Mouse (Mus musculus): Measurements from ENCODE around the gene Gm2000. TPM values are rescaled to one million over a fixed set of nuclear protein-coding genes. Genes with fewer than 3 reads are reported as not detected.

The Gm2000 gene
- polyA plus RNA-seq, 1 experiment from 2014 or later, result 1,116 TPM

- no peak overlapping the region for H3K4me3 ChIP-seq (ENCODE audit: low read depth, low read length)
- 77% methylated on average over 4 of the region's 4 CpGs for WGBS
- H3K9me3 ChIP-seq (replicated peaks; ENCODE audit: control insufficient read depth, low read length), result no peaks in the 10 kb centered on the region
- no peak for ATAC-seq (replicated peaks; ENCODE audit: insufficient number of reproducible peaks, low FRiP score, low TSS enrichment, low read depth)
- no peak for DNase-seq (ENCODE audit: low spot score)
- no peaks in the 10 kb centered on the region for H3K36me3 ChIP-seq (replicated peaks; ENCODE audit: control insufficient read depth, insufficient read depth, low read depth, low read length)
- H3K27ac ChIP-seq (replicated peaks; ENCODE audit: low read depth, low read length), result no peak overlapping the region
- no peak overlapping the region for H3K9ac ChIP-seq (replicated peaks; ENCODE audit: low read length)
- H3K4me2 ChIP-seq (ENCODE audit: low read depth, low read length), result no peak overlapping the region
- no peaks in the 10 kb centered on the region for H3K27me3 ChIP-seq (ENCODE audit: control insufficient read depth, insufficient read depth, low read length)
- H3K4me1 ChIP-seq (ENCODE audit: control insufficient read depth, insufficient read depth, low read length), result no peaks in the 10 kb centered on the region
Measured at GRCm38 (mm10) chr1:156408521-156408920, 42.7 kb downstream of the Gm2000 start.

Other genes with a start within 250 kb of the Gm2000 start
- gene Fam163a, start 161.0 kb upstream of the Gm2000 start, polyA plus RNA-seq (2014; fragmentation: Nextera tagmentation; extraction: Ambion mirVana), result 1.0 and 1.2 TPM in 2 replicates
- 0.25 and 0.54 TPM in 2 replicates for gene Tdrd5, start 62.4 kb upstream of the Gm2000 start, polyA plus RNA-seq (2014; fragmentation: Nextera tagmentation; extraction: Ambion mirVana)
- not detected in 2 replicates for gene Nphs2, start 55.3 kb upstream of the Gm2000 start, polyA plus RNA-seq (2014; fragmentation: Nextera tagmentation; extraction: Ambion mirVana)
- 0.21 TPM in 1 of 2 replicates, not detected in the other for gene Axdnd1, start 55.1 kb downstream of the Gm2000 start, polyA plus RNA-seq (2014; fragmentation: Nextera tagmentation; extraction: Ambion mirVana)
- gene Soat1, start 108.3 kb downstream of the Gm2000 start, polyA plus RNA-seq (2014; fragmentation: Nextera tagmentation; extraction: Ambion mirVana), result 25.3 and 31.5 TPM in 2 replicates
- 0.32 and 0.42 TPM in 2 replicates for gene Gm10031, start 158.0 kb downstream of the Gm2000 start, polyA plus RNA-seq (2014; fragmentation: Nextera tagmentation; extraction: Ambion mirVana)
- gene Abl2, start 192.7 kb downstream of the Gm2000 start, polyA plus RNA-seq (2014; fragmentation: Nextera tagmentation; extraction: Ambion mirVana), result 3.9 and 4.9 TPM in 2 replicates